Mouse (Mus musculus) intestine, embryonic 16.5 days (tissue): ENCODE measurements around the gene Gm20388. TPM values are rescaled to one million over a fixed set of nuclear protein-coding genes. Genes with fewer than 3 reads are reported as not detected.

ENCODE experiments used
- ATAC-seq: fragments of 200-750 bp; cut with Nextera tagmentation; 2 replicates; pipeline ENCODE4 v1.8.0; 2017; ENCODE audit warnings: moderate TSS enrichment, moderate library complexity
- H3K27ac ChIP-seq: fragments of 300-500 bp; sonication (generic); 2 replicates; pipeline ENCODE4 v1.5.1; 2014; ENCODE audit warnings: mild to moderate bottlenecking, low read length
- H3K27me3 ChIP-seq: fragments of 300-500 bp; sonication (generic); replicated peaks from 2 replicates; pipeline ENCODE4 v1.6.1; 2014; ENCODE audit warnings: low read length, control low read depth, mixed read lengths; ENCODE audit not compliant: control insufficient read depth, insufficient read depth
- H3K36me3 ChIP-seq: fragments of 300-500 bp; sonication (generic); 2 replicates; pipeline ENCODE4 v1.6.1; 2014; ENCODE audit warnings: low read length, control low read depth; ENCODE audit not compliant: control insufficient read depth, insufficient read depth
- H3K4me1 ChIP-seq: fragments of 300-500 bp; sonication (generic); 2 replicates; pipeline ENCODE4 v1.6.1; 2014; ENCODE audit warnings: low read length, control low read depth, mixed read lengths; ENCODE audit not compliant: control insufficient read depth, insufficient read depth
- H3K4me2 ChIP-seq: fragments of 300-500 bp; sonication (generic); 2 replicates; pipeline ENCODE4 v1.6.1; 2014; ENCODE audit warnings: low read depth, low read length, control low read depth
- H3K4me3 ChIP-seq: fragments of 300-500 bp; sonication (generic); 2 replicates; pipeline ENCODE4 v1.5.1; 2014; ENCODE audit warnings: mild to moderate bottlenecking, low read length
- H3K9ac ChIP-seq: fragments of 300-500 bp; sonication (generic); 2 replicates; pipeline ENCODE4 v1.6.1; 2014; ENCODE audit warnings: low read depth, low read length
- H3K9me3 ChIP-seq: fragments of 300-500 bp; sonication (generic); 2 replicates; pipeline ENCODE4 v1.6.1; 2016; ENCODE audit warnings: low read length, control low read depth; ENCODE audit not compliant: control insufficient read depth
- WGBS: fragments of 180-500 bp; shearing (Covaris S2); extraction: QIAGEN DNeasy Blood & Tissue Kit; methylation state at CpG from one replicate; pipeline ENCODE4 v1.1.7; 2014; 5-methylcytosine and 5-hydroxymethylcytosine counted together
- polyA plus RNA-seq: library from polyadenylated mRNA; unstranded; fragments of >200 nt; fragmentation: Nextera tagmentation; extraction: Ambion mirVana; gene quantifications from 2 replicates; pipeline ENCODE4 v1.2.1, GENCODE M21; 2015

Gene Gm20388
- polyA plus RNA-seq, 1 experiment from 2014 or later, result 5.8 TPM

GRCm38 (mm10) chr8:120970346-120970745, 1059.7 kb downstream of the Gm20388 start:
- no peak overlapping the region for H3K9ac ChIP-seq
- H3K4me1 ChIP-seq, result peaks cover 17% of the 10 kb centered on the region
- H3K4me2 ChIP-seq, result no peak overlapping the region
- peaks cover 22% of the 10 kb centered on the region; the same call in 1 of the 2 replicates for H3K27me3 ChIP-seq
- no peaks in the 10 kb centered on the region for H3K9me3 ChIP-seq
- no peak for ATAC-seq
- H3K36me3 ChIP-seq, result no peaks in the 10 kb centered on the region
- H3K4me3 ChIP-seq, result no peak overlapping the region
- no peak overlapping the region for H3K27ac ChIP-seq
- WGBS, result 37% methylated on average over 5 of the region's 5 CpGs

DNA sequence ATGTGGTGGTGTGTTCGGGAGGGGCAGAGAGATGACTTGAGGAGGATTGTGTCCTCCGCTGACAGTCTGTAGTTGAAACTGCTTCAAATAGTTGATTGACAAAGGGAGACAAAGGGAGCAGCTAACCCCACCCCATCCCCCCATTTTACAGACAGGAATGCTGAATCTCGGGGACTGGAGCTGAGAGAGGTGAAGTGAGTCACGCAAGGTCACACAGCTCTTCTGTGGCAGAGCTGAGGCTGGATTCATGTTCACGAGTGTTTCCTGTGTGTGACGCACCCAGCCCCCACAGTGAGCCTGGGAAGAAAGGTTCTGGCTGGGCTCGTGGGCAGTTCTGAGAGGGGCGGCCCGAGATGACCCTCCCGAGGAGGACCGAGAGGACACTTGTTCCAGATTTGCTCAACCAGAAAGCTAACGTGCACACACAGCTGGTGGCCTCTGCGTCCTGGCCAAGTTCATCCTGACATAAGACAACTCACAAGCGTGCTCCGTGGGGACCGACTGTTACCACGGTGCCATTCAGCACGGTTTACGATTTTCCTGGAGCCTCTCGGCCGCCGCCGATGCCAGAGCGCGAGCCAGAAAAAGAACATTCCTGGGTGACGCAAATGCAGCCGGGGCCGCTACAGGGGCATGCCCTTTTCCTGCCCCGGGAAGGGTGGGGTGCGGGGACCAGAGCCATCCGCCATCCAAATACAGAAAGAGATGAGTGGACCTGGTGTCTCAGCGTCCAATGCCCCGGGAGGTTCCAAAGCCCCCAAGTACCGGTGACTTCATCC, 1061.2 kb downstream of the Gm20388 start:
- Histone ChIP-seq H3K27me3 (peaks cover 22% of the 10 kb centered on the region; the same call in 1 of the 2 replicates), H3K4me3 (peak overlapping the region; percentile 35), H3K4me2 (peak overlapping the region; percentile 65), H3K9me3 (no peaks in the 10 kb centered on the region), H3K36me3 (no peaks in the 10 kb centered on the region), H3K27ac (peak overlapping the region; percentile 54), H3K9ac (peak overlapping the region; percentile 64), H3K4me1 (peaks cover 17% of the 10 kb centered on the region)
- ATAC-seq, result peak; percentile 54
- 18% methylated on average over 34 of the region's 34 CpGs for WGBS

- H3K27ac ChIP-seq, result no peak overlapping the region
- H3K4me3 ChIP-seq, result no peak overlapping the region
- peak overlapping the region; percentile 64; the same call in 1 of the 2 replicates for H3K9ac ChIP-seq
- H3K9me3 ChIP-seq, result no peaks in the 10 kb centered on the region
- WGBS, result 21% methylated on average over 7 of the region's 7 CpGs
- H3K4me1 ChIP-seq, result peaks cover 17% of the 10 kb centered on the region
- no peaks in the 10 kb centered on the region for H3K36me3 ChIP-seq
- peaks cover 22% of the 10 kb centered on the region; the same call in 1 of the 2 replicates for H3K27me3 ChIP-seq
- no peak for ATAC-seq
- no peak overlapping the region; the same call in 1 of the 2 replicates for H3K4me2 ChIP-seq
These were observed 1062.4 kb downstream of the Gm20388 start for GRCm38 (mm10) chr8:120973046-120973445.

GRCm38 (mm10) chr8:120977131-120977530, 1066.5 kb downstream of the Gm20388 start:
- H3K4me2 ChIP-seq, result no peak overlapping the region
- H3K9me3 ChIP-seq, result no peaks in the 10 kb centered on the region
- no peak for ATAC-seq
- peaks cover 17% of the 10 kb centered on the region for H3K4me1 ChIP-seq
- no peaks in the 10 kb centered on the region for H3K36me3 ChIP-seq
- peak overlapping the region; percentile 16; the same call in 1 of the 2 replicates for H3K27ac ChIP-seq
- H3K4me3 ChIP-seq, result no peak overlapping the region
- WGBS, result 69% methylated on average over 13 of the region's 13 CpGs
- H3K9ac ChIP-seq, result 0 out of 2 replicates have a peak overlapping the region, but pooled peaks have one; percentile 25
- 0 out of 2 replicates have a peak, but pooled peaks cover 13% of the 10 kb centered on the region for H3K27me3 ChIP-seq

GRCm38 (mm10) chr8:120979210-120979609, 1068.6 kb downstream of the Gm20388 start:
- H3K36me3 ChIP-seq, result no peaks in the 10 kb centered on the region
- peaks cover 7% of the 10 kb centered on the region; the same call in 1 of the 2 replicates for H3K4me1 ChIP-seq
- H3K4me3 ChIP-seq, result no peak overlapping the region
- peak overlapping the region; percentile 9; the same call in 1 of the 2 replicates for H3K27ac ChIP-seq
- H3K4me2 ChIP-seq, result no peak overlapping the region
- H3K27me3 ChIP-seq, result no peaks in the 10 kb centered on the region
- H3K9me3 ChIP-seq, result no peaks in the 10 kb centered on the region
- 0 out of 2 replicates have a peak, but pooled peaks have one; percentile 18 for ATAC-seq
- H3K9ac ChIP-seq, result no peak overlapping the region
- WGBS, result 19% methylated on average over 9 of the region's 9 CpGs

DNA sequence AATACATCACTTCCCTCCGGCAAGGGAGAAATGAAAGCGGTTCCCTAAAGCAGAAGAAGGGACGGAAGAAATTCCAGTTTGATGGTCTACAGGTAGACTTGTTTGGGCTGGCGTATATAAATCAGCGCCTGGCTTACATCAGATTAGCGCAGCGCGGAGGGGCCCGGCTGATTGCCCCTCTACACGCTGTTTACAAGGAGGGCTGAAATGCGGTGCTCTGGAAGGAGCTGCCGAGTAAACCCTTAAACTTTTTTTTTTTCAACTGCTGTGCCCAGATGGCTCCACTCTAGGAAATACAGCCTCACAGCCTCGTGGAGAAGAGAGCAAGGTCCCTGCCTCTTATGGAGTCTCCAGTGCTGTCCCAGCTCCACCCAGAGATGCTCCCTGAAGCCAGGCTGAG, 1070.3 kb downstream of the Gm20388 start:
- Histone ChIP-seq H3K27me3 (no peaks in the 10 kb centered on the region), H3K27ac (peak overlapping the region; percentile 44; the same call in 1 of the 2 replicates), H3K9ac (no peak overlapping the region), H3K36me3 (no peaks in the 10 kb centered on the region), H3K4me1 (peaks cover 17% of the 10 kb centered on the region), H3K9me3 (no peaks in the 10 kb centered on the region), H3K4me2 (peak overlapping the region; percentile 21), H3K4me3 (no peak overlapping the region)
- peak; percentile 16; the same call in 1 of the 2 replicates for ATAC-seq
- WGBS, result 23% methylated on average over 13 of the region's 13 CpGs

DNA sequence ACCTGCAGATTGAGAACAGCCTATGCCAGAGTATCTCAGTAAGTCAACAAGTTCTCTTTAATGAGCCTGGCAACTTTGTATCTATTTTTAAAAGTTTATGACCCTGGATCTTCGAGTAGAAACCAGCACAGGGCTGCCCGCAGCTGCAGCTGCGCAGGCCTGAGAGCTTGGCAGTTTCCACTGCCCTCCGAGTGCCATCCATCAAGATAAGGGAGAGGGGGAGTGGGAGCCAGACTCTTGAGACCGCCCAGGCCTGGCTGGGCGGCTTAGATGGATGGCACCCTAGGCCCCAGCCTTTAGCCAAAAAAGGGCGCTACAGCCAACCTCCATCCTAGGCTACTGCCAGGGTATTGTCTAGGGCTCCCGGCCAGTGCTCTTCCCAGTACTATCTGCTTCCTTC, 1074.2 kb downstream of the Gm20388 start:
- no peaks in the 10 kb centered on the region for H3K9me3 ChIP-seq
- peak overlapping the region; percentile 29; the same call in 1 of the 2 replicates for H3K9ac ChIP-seq
- ATAC-seq, result peak; percentile 61
- 48% methylated on average over 8 of the region's 8 CpGs for WGBS
- peaks cover 22% of the 10 kb centered on the region for H3K4me1 ChIP-seq
- no peaks in the 10 kb centered on the region for H3K36me3 ChIP-seq
- no peak overlapping the region for H3K4me2 ChIP-seq
- no peak overlapping the region for H3K4me3 ChIP-seq
- H3K27ac ChIP-seq, result peak overlapping the region; percentile 62
- H3K27me3 ChIP-seq, result no peaks in the 10 kb centered on the region

GRCm38 (mm10) chr8:120986022-120986421, 1075.4 kb downstream of the Gm20388 start:
- Histone ChIP-seq H3K9me3 (no peaks in the 10 kb centered on the region), H3K27me3 (no peaks in the 10 kb centered on the region), H3K27ac (peak overlapping the region; percentile 62; the same call in 1 of the 2 replicates), H3K4me1 (peaks cover 18% of the 10 kb centered on the region), H3K4me2 (no peak overlapping the region), H3K36me3 (no peaks in the 10 kb centered on the region), H3K4me3 (no peak overlapping the region), H3K9ac (no peak overlapping the region)
- ATAC-seq, result peak; percentile 45; the same call in 1 of the 2 replicates
- WGBS, result 76% methylated on average over 7 of the region's 7 CpGs

DNA sequence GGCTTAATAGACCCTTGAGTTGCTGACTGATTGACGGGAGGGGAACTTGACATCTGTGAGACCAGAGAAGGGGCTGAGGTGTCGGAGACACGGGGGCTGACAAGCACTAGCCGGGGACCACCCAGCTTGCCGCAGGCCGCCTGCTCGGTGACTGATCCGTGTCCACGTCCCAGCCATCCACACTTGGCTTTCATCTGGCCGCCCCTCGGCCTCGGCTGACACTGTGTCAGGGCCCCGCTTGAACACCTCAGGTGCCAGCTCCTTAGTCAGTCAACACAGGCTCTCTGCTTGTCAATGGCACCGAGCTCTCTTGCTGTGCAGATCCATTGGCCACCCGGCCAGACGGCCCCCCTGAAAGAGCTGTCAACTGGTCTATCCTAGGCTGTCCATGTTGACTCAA, 1083.1 kb downstream of the Gm20388 start:
- peaks cover 24% of the 10 kb centered on the region for H3K4me1 ChIP-seq
- no peak for ATAC-seq
- no peaks in the 10 kb centered on the region for H3K27me3 ChIP-seq
- no peak overlapping the region for H3K4me3 ChIP-seq
- H3K36me3 ChIP-seq, result no peaks in the 10 kb centered on the region
- H3K4me2 ChIP-seq, result no peak overlapping the region
- no peak overlapping the region for H3K27ac ChIP-seq
- 84% methylated on average over 16 of the region's 16 CpGs for WGBS
- no peaks in the 10 kb centered on the region for H3K9me3 ChIP-seq
- H3K9ac ChIP-seq, result no peak overlapping the region
